Mouse (Mus musculus) erythroid progenitor cell, adult 5-6 weeks (primary cell): ENCODE data around the gene Ctbp1. TPM values are rescaled to one million over a fixed set of nuclear protein-coding genes. Genes with fewer than 3 reads are reported as not detected.

Experiments used
- ATAC-seq: replicated peaks from 2 replicates; pipeline ENCODE4 v1.8.0; 2016; ENCODE audit warnings: moderate number of reproducible peaks, mild to moderate bottlenecking, moderate TSS enrichment, inconsistent platforms; ENCODE audit not compliant: poor library complexity, low FRiP score, severe bottlenecking
- total RNA-seq, 2 experiments: library from RNA; stranded (forward) in 1 of 2; stranded (reverse) in 1 of 2; fragments of 150-400 nt in 1 of 2; fragments of 186-747, 209-891 nt in 1 of 2; gene quantifications; 2 replicates each; pipeline versions ENCODE4 v1.2.3 to v1.2.4; 2015 to 2017; ENCODE audit warnings: low replicate concordance in 2 of 2

Ctbp1 gene
- total RNA-seq, 2 experiments from 2014 or later, result 172 to 222 TPM

DNA sequence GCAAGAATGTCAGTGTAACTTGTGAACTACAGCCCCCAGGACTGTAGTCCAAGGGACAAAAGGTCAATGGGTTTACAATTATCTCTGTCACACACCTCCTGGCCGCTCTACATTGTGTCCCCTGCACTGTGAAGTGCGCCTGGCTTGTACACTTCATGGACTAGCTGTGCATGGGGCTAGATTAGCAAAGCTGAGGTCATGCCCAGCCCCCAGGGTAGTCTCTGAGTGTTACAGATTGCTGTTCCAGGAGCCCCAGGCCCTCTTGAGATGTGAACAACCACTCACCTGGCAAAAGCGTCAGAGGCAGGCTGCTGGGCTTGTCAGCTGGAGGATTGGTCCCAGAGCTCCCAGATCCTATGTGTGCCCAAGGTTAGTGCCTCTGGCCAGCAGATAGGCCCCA lies 57.1 kb downstream of the Ctbp1 start:
- ATAC-seq, result no peak

DNA sequence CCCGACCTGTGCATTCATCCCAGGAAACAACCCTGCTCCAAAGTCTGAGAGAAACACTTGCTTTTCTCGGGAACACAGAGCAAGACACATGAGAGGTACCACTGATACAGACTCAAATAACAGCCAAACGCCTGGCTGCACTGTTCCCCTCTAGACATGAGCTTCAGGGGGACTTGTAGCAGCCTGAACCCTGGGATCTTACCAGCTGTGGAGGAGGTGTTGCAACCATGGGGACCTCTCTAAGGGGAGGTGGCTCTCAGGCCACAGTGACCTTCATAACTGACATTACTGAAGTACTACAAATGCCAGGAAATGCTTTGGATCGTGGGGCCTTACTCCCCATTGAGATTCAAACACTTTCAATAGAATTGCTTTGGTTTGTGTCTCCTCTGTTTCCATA lies 60.1 kb downstream of the Ctbp1 start:
- ATAC-seq, result no peak

DNA sequence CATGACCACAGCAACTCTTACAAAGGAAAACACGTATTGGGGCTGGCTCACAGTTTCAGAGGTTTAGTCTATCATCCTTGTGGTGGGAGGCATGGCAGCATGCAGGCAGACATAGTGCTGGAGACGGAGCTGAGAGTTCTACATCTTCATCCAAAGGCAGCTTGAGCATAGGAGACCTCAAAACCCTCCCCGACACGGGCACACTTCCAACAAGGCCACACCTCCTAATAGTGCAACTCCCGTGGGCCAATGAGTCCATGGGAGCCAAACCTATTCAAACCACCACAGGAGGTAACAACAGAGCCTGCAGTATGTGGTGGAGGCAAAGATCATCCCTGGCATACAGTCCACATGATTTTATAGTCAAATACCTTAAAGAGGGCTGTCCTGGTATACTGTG lies 63.5 kb downstream of the Ctbp1 start:
- ATAC-seq, result no peak

DNA sequence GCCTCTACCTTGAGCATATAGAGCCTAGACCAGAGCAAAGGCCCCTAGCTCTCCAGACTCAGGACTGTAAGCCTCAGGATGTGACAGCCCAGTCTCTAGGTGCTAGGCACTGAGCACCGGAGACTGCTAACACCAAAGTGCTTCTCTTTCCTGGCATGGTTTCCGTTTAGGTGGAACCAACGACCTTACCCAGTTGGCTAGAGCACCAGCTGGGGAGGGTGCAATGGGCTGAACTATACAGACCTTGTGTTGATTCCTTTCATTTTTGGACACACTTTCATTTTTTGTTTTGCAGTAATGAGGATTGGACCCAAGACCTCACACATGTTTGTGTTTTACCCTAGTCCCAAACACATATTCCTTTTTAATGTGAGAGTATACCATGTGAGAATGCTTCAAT lies 64.3 kb downstream of the Ctbp1 start:
- ATAC-seq, result no peak

DNA sequence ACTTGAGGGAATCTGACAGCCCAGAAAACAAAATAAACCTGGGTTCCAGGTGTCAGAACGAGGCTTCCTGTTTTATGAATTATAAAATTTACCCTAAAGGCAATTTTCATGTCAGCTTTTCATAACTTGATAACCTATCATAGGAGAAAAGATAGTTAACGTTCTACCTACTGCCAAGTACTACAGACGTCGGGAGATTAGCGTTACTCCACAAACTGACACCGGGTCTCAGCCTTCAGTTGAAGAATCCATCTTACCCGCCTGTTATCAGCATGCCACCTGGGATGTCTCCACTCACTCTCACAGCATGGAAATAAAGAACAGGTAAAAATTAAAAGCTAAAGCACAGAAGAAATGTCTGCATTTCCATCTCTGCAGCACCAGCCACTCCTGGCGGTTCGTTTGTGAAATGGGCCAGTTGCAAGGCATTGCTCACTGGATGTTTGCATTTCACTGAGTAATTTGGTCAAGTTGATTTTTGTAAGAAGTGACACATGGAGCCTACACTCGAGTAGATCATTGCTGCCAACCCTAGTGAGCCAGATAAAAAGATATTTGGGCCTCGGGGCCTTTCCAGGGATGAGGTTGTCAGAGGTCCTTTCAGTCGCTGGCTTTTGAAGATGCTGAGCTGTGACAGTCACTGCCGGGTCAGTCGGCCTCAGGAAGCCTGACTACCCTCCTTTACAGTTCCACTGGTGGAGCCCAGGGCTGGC lies 66.1 kb downstream of the Ctbp1 start:
- ATAC-seq, result no peak

DNA sequence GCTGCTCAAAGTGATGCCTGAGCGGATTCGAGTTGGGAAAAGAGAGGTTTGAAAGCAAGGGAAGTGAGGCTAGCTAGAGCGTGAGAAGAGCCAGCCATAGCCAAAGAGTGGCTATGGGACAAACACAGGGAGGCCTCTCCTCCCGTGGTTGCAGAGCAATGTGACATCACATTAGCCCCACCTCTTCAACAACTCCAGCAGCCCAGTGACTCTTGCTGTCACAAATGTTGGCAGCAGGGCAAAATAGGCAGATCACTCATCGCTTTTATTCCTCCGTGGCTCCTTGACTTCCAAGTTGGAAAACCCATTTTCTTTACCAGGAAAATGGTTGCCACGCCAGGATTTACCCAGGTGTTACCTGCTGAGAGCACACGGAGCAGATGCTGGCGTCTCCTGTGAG lies 67.7 kb downstream of the Ctbp1 start:
- no peak for ATAC-seq

DNA sequence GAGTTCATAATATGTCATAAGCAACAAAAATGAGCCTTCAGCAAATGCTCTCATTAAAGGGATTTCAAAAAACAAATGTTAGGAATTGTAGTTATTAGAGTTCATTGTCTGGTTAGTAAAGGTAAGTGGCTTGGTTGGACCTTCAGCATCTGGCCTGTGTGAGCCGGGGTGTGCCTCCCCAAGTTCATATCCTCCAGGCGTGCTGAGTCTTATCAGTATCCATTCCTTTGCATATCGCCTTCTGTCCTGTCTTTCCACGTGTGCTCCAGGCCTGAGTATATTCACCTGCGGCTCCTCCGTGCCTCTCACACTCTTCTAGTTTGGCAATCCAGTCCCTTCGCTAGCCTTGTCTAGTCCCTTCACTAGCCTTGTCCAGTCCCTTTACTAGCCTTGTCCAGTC lies 68.5 kb downstream of the Ctbp1 start:
- peak; percentile 57; the same call in 1 of the 2 replicates for ATAC-seq

DNA sequence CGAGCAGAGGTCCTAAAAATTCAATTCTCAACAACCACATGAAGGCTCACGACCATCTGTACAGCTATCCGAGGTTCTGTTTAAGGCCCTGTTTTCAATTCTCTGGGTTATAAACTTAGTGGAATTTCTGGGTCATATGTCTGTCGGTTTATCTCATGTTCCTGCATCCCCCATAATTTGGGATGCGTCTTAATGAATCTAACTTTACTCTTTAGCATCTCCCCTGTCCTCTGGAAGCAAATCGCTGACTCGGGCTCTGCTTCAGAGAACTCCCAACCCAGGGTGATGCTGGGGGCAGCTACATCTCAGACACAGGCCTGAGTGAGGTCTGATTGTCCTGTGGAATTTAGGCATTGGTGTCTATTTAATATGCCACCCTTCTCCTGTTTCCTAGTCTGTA lies 70.5 kb downstream of the Ctbp1 start:
- no peak for ATAC-seq

DNA sequence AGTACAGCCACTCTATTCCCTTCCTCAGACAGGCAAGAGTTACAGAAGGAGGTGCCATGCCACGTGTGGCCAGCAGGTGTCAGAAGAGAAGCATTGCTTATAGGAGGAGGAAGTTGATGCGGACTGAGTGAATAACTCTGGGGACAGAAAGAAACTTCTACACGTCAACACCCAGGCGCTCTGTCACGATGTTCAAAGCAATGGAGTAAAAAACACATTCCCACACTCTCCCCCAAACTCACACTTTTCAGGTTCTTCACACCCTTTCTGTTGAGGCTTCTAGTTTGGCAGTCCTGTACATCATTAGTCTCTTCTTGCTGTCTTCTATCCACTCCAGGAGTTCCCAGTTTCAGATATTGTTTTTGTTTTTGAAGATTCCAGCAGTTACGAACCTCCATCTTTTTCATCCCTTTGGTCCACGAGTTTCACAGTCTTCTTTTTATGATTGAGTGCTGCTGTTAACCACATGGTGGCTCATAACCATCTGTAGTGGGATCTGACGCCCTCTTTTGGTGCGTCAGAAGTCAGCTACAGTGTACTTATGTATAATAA lies 71.0 kb downstream of the Ctbp1 start:
- ATAC-seq, result peak; percentile 91

DNA sequence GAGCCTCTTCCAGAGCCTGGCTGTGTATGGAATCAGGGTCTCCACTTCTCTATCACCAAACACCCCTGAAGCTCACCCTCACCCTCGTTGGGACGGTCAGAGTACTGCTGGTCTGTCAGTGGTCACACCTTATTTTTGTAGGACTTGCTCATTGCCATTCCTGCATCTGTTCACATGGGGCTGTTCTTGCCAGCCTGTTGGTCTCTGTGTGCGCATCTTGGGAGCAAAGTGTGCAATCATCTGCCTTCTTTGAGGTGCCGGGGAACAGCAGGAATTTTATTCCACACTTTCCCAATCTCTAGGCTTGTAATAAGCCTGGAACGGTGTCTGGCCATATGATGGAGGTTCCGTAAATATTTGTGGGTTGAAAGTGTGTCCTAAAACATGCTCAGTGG lies 71.6 kb downstream of the Ctbp1 start:
- no peak for ATAC-seq

DNA sequence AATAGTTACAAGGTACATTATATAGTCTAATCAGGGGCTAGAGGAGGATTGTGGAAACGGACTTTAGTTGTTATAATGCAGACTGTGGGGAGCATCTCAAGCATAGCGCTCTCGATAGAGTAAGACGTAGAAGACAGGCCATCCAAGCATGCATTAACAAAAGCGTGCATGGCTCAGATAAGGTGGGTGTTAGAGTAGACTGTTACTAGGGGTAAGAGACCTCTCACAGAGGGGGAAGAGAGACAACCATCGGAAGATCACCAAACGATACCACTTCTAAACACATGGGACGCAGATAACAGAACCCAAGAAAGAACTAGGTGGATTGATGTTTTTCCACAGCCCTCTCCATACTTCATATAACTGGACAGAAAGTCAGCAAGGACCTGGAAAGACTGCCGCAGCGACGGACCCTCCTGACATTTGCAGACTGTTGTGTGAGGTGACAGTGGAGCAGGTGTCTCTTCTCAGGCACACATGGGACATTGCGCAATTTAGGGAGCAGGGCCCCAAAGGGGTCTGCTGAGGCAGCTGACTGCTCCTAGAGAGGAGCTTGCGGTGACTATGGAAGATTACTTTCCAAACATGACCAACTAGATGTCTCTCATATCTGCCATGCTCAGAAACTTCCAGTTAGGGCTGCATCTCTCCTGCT lies 72.2 kb downstream of the Ctbp1 start:
- ATAC-seq, result no peak

DNA sequence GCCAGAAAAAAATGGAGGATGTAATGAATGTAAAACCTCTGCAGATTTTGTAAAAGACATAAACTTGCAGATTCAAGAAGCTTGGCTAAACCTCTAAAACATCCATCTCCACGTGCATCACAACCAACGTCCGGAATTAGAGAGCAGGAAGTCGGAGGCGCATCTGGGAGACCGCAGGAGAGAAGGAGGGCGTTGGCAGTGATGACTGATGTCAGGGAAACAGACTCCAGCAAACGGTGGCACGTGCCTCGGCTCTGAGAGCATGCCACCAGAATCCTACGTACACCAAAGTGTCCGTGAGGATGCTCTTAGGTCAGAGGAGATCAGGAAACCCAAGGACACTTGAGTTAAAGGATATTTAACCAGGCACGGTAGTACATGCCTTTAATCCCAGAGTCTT lies 73.1 kb downstream of the Ctbp1 start:
- ATAC-seq, result no peak

DNA sequence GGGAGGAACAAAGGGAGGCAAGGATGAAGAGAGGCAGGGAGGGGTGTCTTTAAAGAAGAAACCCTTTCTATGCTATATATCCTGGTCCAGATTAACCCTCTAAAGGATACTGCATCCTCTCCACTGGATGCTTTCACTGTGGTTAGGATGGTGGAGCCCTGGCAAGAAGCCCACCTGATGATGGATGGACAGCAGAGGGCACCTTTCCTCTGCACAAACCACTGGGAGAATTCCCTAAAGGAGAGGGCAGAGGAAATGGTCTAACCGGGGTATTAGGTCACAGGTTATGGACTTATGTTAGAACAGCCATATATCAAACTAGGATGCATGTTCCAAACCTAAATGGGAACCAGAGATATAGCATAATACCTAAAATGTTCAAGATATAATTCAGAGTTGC lies 74.7 kb downstream of the Ctbp1 start:
- no peak for ATAC-seq

Other genes starting within 250 kb of the Ctbp1 start
- not detected in 2 replicates for gene Slc5a1, start 170.8 kb downstream of the Ctbp1 start, total RNA-seq (2015; ENCODE audit: low replicate concordance)
- gene Slc5a1, start 170.8 kb downstream of the Ctbp1 start, total RNA-seq (2017; ENCODE audit: low replicate concordance), result not detected in 2 replicates
- 1.1 TPM in 1 of 2 replicates, not detected in the other for gene Spon2, start 56.5 kb downstream of the Ctbp1 start, total RNA-seq (2015; ENCODE audit: low replicate concordance)
- 1.0 TPM in 1 of 2 replicates, not detected in the other for gene Spon2, start 56.5 kb downstream of the Ctbp1 start, total RNA-seq (2017; ENCODE audit: low replicate concordance)
- 19.7 and 33.2 TPM in 2 replicates for gene Maea, start 60.5 kb upstream of the Ctbp1 start, total RNA-seq (2015; ENCODE audit: low replicate concordance)
- gene Maea, start 60.5 kb upstream of the Ctbp1 start, total RNA-seq (2017; ENCODE audit: low replicate concordance), result 69.8 and 71.5 TPM in 2 replicates
- gene Uvssa, start 103.6 kb upstream of the Ctbp1 start, total RNA-seq (2015; ENCODE audit: low replicate concordance), result 13.8 and 16.9 TPM in 2 replicates
- 24.5 and 28.1 TPM in 2 replicates for gene Uvssa, start 103.6 kb upstream of the Ctbp1 start, total RNA-seq (2017; ENCODE audit: low replicate concordance)
- not detected in 2 replicates for gene Nkx1-1, start 159.0 kb upstream of the Ctbp1 start, total RNA-seq (2015; ENCODE audit: low replicate concordance)
- not detected in 2 replicates for gene Nkx1-1, start 159.0 kb upstream of the Ctbp1 start, total RNA-seq (2017; ENCODE audit: low replicate concordance)